Mouse (Mus musculus): Measurements from ENCODE around the gene Rpl15.

GRCm38 (mm10) chr14:18270529-18271441 lies at the start of gene Rpl15, which contains the start of gene Nkiras1:
- no peak; the same call in 1 of the 2 replicates for TF ChIP-seq CTCF (IDR thresholded peaks at IDR 0.05; ENCODE audit: low read depth)
- no peak for TF ChIP-seq EP300 (IDR thresholded peaks at IDR 0.05; ENCODE audit: low read depth)
